In the genomic region with DNA sequence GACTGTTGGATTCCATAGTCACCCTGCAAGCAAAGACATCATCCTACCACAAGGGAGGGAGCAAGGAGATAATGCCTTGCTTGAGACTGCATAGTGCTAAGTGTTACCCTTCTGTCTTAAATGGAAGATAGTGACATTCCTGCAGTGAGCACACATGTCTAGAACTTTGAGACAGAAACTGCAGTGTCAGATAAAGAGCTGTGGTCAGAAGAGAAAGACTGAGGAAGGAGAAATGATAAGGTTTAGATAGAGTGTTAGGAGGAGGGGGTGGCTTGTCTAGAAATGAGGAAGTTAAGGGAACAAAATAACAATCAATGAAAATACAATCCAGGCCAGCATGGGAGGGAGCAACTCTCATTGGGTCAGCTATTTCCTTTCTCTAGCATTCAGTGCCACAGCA, we compare ENCODE assay signal across 34 mouse cellular contexts. TPM values are rescaled to one million over a fixed set of nuclear protein-coding genes. Genes with fewer than 3 reads are reported as not detected.
DNase-seq lines count a peak whose midpoint lies in the region; ATAC-seq lines count a peak whose summit lies in the region.
"Had no signal": no experiment of that assay in that cellular context is flagged by ENCODE, and none has a peak within 500 bp of the region (broad histone marks: within the 10 kb centered on the region; RNA-seq: fewer than 3 reads in every experiment).

No protein-coding gene starts in this region.

- no peak overlapping the region for H3K9ac ChIP-seq in liver, embryonic 12.5 days
- H3K9ac ChIP-seq: embryonic facial prominence, embryonic 15.5 days; forebrain, embryonic 12.5 days; forebrain, postnatal 0 days; heart, embryonic 13.5 days; hindbrain, embryonic 13.5 days; limb, embryonic 15.5 days; lung, embryonic 14.5 days; neural tube, embryonic 15.5 days had no signal

- H3K4me1 ChIP-seq in liver, embryonic 12.5 days = 0 out of 2 replicates have a peak, but pooled peaks cover 6% of the 10 kb centered on the region
- H3K4me1 ChIP-seq: embryonic facial prominence, embryonic 10.5 days; embryonic facial prominence, embryonic 15.5 days; forebrain, embryonic 12.5 days; heart, embryonic 13.5 days; hindbrain, embryonic 13.5 days; limb, embryonic 15.5 days; neural tube, embryonic 15.5 days had no signal

- H3K27me3 ChIP-seq in liver, embryonic 12.5 days (replicated peaks) = no peaks in the 10 kb centered on the region
- H3K27me3 ChIP-seq: CH12.LX; embryonic facial prominence, embryonic 15.5 days; forebrain, embryonic 12.5 days; heart, embryonic 13.5 days; hindbrain, embryonic 13.5 days; limb, embryonic 15.5 days; neural tube, embryonic 15.5 days had no signal

- no peak overlapping the region for H3K4me3 ChIP-seq in liver, embryonic 12.5 days
- H3K4me3 ChIP-seq: embryonic facial prominence, embryonic 10.5 days; embryonic facial prominence, embryonic 15.5 days; forebrain, embryonic 12.5 days; heart, embryonic 13.5 days; hindbrain, embryonic 13.5 days; limb, embryonic 15.5 days; neural tube, embryonic 15.5 days had no signal

- H3K9me3 ChIP-seq in liver, embryonic 12.5 days (replicated peaks) = no peaks in the 10 kb centered on the region
- H3K9me3 ChIP-seq: embryonic facial prominence, embryonic 10.5 days; embryonic facial prominence, embryonic 15.5 days; forebrain, embryonic 12.5 days; heart, embryonic 13.5 days; hindbrain, embryonic 13.5 days; limb, embryonic 15.5 days; neural tube, embryonic 15.5 days had no signal

- H3K4me2 ChIP-seq in liver, embryonic 12.5 days = no peak overlapping the region
- H3K4me2 ChIP-seq: embryonic facial prominence, embryonic 15.5 days; forebrain, embryonic 12.5 days; heart, embryonic 13.5 days; hindbrain, embryonic 13.5 days; limb, embryonic 15.5 days; lung, embryonic 14.5 days; neural tube, embryonic 15.5 days had no signal

- peak; percentile 91 for DNase-seq in MEL-GATA-1-ER (ENCODE audit: extremely low read depth, low read depth)
- no peak for DNase-seq in cerebellum, postnatal 25 days
- no peak for DNase-seq in spleen, postnatal 36 days (ENCODE audit: low spot score in 2 of 2)
- DNase-seq in heart, postnatal 10 days = no peak
- DNase-seq: adrenal gland, postnatal 14 days; cerebellum, adult 11-12 months; cerebellum, postnatal 10 days; forebrain, postnatal 0 days; heart, postnatal 14 days; kidney, adult 8-10 months; kidney, postnatal 4 days; left cerebral cortex, postnatal 4 days; lung, embryonic 14.5 days; lung, postnatal 14 days; midbrain, embryonic 14.5 days; right cerebral cortex, postnatal 25 days; spleen, adult 18-20 months; thymus, postnatal 4 days had no signal

- H3K36me3 ChIP-seq in liver, embryonic 12.5 days = no peaks in the 10 kb centered on the region
- H3K36me3 ChIP-seq: embryonic facial prominence, embryonic 10.5 days; embryonic facial prominence, embryonic 15.5 days; forebrain, embryonic 12.5 days; heart, embryonic 13.5 days; hindbrain, embryonic 13.5 days; limb, embryonic 15.5 days; neural tube, embryonic 15.5 days had no signal

- no peak overlapping the region for H3K27ac ChIP-seq in liver, embryonic 12.5 days
- H3K27ac ChIP-seq: embryonic facial prominence, embryonic 10.5 days; embryonic facial prominence, embryonic 15.5 days; forebrain, embryonic 12.5 days; heart, embryonic 13.5 days; hindbrain, embryonic 13.5 days; kidney, postnatal 0 days; limb, embryonic 15.5 days; neural tube, embryonic 15.5 days had no signal

- ATAC-seq in liver, embryonic 12.5 days = peak; percentile 65
- ATAC-seq in megakaryocyte, adult 5-6 weeks (ENCODE audit: poor library complexity, severe bottlenecking) = peak; percentile 58
- ATAC-seq: forebrain, postnatal 0 days; intestine, embryonic 16.5 days had no signal

- intact Hi-C loops in heart, postnatal 10 days (cut with DNase I) = no loop called here

RNA-seq across cellular contexts. Expression of a gene that starts 47.5 kb away (rescaled TPM):
- not detected in 2 replicates for polyA plus RNA-seq in liver, embryonic 12.5 days (2016; fragmentation: Nextera tagmentation; extraction: Ambion mirVana)
- 18.4 and 53.3 TPM in 2 replicates for total RNA-seq in megakaryocyte, adult 5-6 weeks (2015)
- 25.7 and 36.4 TPM in 2 replicates for total RNA-seq in megakaryocyte, adult 5-6 weeks (2017)
- total RNA-seq in heart, postnatal 10 days (2021) = 1 to 10 TPM in 1 of 2 experiments, under 1 TPM in 1; 0.62 to 1.4 TPM
- total RNA-seq: ES-E14; gastrocnemius, adult 8-10 months; layer of hippocampus, postnatal 25 days; left cerebral cortex, postnatal 4 days had no signal
- polyA plus RNA-seq: C2C12; embryonic facial prominence, embryonic 10.5 days; hindbrain, embryonic 13.5 days; intestine, embryonic 16.5 days; kidney, postnatal 0 days; midbrain, embryonic 14.5 days; neural tube, embryonic 15.5 days had no signal

RNA-seq across cellular contexts. Expression of a gene that starts 47.5 kb away (rescaled TPM):
- polyA plus RNA-seq in liver, embryonic 12.5 days (2016; fragmentation: Nextera tagmentation; extraction: Ambion mirVana) = 0.44 and 0.48 TPM in 2 replicates
- 418 and 485 TPM in 2 replicates for total RNA-seq in megakaryocyte, adult 5-6 weeks (2015)
- 237 and 284 TPM in 2 replicates for total RNA-seq in megakaryocyte, adult 5-6 weeks (2017)
- 1 to 10 TPM; 1.4 to 1.9 TPM for total RNA-seq in heart, postnatal 10 days (2021)
- total RNA-seq: forebrain, postnatal 0 days; layer of hippocampus, postnatal 25 days had no signal
- polyA plus RNA-seq: C2C12; embryonic facial prominence, embryonic 10.5 days; forebrain, embryonic 12.5 days had no signal

RNA-seq across cellular contexts. Expression of a gene that starts 57.8 kb away (rescaled TPM):
- 3.3 and 4.7 TPM in 2 replicates for polyA plus RNA-seq in liver, embryonic 12.5 days (2016; fragmentation: Nextera tagmentation; extraction: Ambion mirVana)
- 925 and 1,007 TPM in 2 replicates for total RNA-seq in megakaryocyte, adult 5-6 weeks (2015)
- total RNA-seq in megakaryocyte, adult 5-6 weeks (2017) = 681 and 727 TPM in 2 replicates
- 1 to 10 TPM in 1 of 2 experiments, under 1 TPM in 1; 0.79 to 1.7 TPM for total RNA-seq in heart, postnatal 10 days (2021)
- total RNA-seq: ES-E14 had no signal

Comparison
In these comparisons a context has a peak if more than half of its experiments do, and no peak if none do; other contexts are left out.
1. RNA of a gene that starts 47.5 kb away (total RNA-seq): 18.4 to 53.3 TPM in megakaryocyte, adult 5-6 weeks; 0.62 to 1.4 TPM in heart, postnatal 10 days; every median in the first group is over 4 times any median in the second.
2. RNA of a gene that starts 47.5 kb away (total RNA-seq): 237 to 485 TPM in megakaryocyte, adult 5-6 weeks; 1.4 to 1.9 TPM in heart, postnatal 10 days; every median in the first group is over 10 times any median in the second.
3. RNA of a gene that starts 57.8 kb away (total RNA-seq): 681 to 1,007 TPM in megakaryocyte, adult 5-6 weeks; 0.79 to 1.7 TPM in heart, postnatal 10 days; every median in the first group is over 100 times any median in the second.